Mouse (Mus musculus) thymus, postnatal 25 days (tissue): ENCODE results near the gene Mob3b.

Source experiments
- DNase-seq: peaks from one replicate; pipeline ENCODE4 v3.0.0; 2022

Gene Mob3b

GRCm38 (mm10) chr4:35146597-35146996 is 10.7 kb downstream of the Mob3b start:
- no peak for DNase-seq

- DNase-seq: no peak
These were observed 11.6 kb downstream of the Mob3b start for GRCm38 (mm10) chr4:35145726-35146125.

- DNase-seq: no peak
These were observed 13.7 kb downstream of the Mob3b start for GRCm38 (mm10) chr4:35143472-35144102.

GRCm38 (mm10) chr4:35140317-35140716 is 17.0 kb downstream of the Mob3b start:
- peak; percentile 60 for DNase-seq

GRCm38 (mm10) chr4:35138077-35138476 is 19.2 kb downstream of the Mob3b start:
- DNase-seq: peak; percentile 53

GRCm38 (mm10) chr4:35136996-35137395 is 20.3 kb downstream of the Mob3b start:
- DNase-seq: no peak

- DNase-seq: no peak
These were observed 21.5 kb downstream of the Mob3b start for GRCm38 (mm10) chr4:35135806-35136205.

GRCm38 (mm10) chr4:35134846-35135611 is 22.3 kb downstream of the Mob3b start:
- DNase-seq: no peak

GRCm38 (mm10) chr4:35133411-35133810 is 23.9 kb downstream of the Mob3b start:
- DNase-seq: no peak

GRCm38 (mm10) chr4:35131592-35131991 is 25.7 kb downstream of the Mob3b start:
- DNase-seq: no peak

- DNase-seq: no peak
These were observed 26.8 kb downstream of the Mob3b start for GRCm38 (mm10) chr4:35130411-35130948.

GRCm38 (mm10) chr4:35127759-35128158 is 29.5 kb downstream of the Mob3b start:
- DNase-seq: no peak

- no peak for DNase-seq
These were observed 30.5 kb downstream of the Mob3b start for GRCm38 (mm10) chr4:35126776-35127175.

- no peak for DNase-seq
These were observed 31.9 kb downstream of the Mob3b start for GRCm38 (mm10) chr4:35125299-35125777.

- no peak for DNase-seq
These were observed 33.3 kb downstream of the Mob3b start for GRCm38 (mm10) chr4:35124027-35124426.

GRCm38 (mm10) chr4:35123087-35123486 is 34.2 kb downstream of the Mob3b start:
- no peak for DNase-seq

GRCm38 (mm10) chr4:35121060-35121459 is 36.2 kb downstream of the Mob3b start:
- DNase-seq: no peak

GRCm38 (mm10) chr4:35120575-35120974 is 36.7 kb downstream of the Mob3b start:
- no peak for DNase-seq

- DNase-seq: no peak
These were observed 37.1 kb downstream of the Mob3b start for GRCm38 (mm10) chr4:35120159-35120558.

- DNase-seq: no peak
These were observed 38.4 kb downstream of the Mob3b start for GRCm38 (mm10) chr4:35118851-35119250.

- DNase-seq: no peak
These were observed 40.1 kb downstream of the Mob3b start for GRCm38 (mm10) chr4:35117144-35117543.

GRCm38 (mm10) chr4:35115933-35116332 is 41.4 kb downstream of the Mob3b start:
- DNase-seq: no peak

GRCm38 (mm10) chr4:35114950-35115349 is 42.3 kb downstream of the Mob3b start:
- no peak for DNase-seq
